Mouse (Mus musculus) lung, adult 18-20 months (tissue): ENCODE measurements around the gene Nek3.

Source experiments
- DNase-seq, 2 experiments: peaks; one replicate each; pipeline ENCODE4 v3.0.0; 2022; ENCODE audit warnings: mixed read lengths in 2 of 2

The Nek3 gene

DNA sequence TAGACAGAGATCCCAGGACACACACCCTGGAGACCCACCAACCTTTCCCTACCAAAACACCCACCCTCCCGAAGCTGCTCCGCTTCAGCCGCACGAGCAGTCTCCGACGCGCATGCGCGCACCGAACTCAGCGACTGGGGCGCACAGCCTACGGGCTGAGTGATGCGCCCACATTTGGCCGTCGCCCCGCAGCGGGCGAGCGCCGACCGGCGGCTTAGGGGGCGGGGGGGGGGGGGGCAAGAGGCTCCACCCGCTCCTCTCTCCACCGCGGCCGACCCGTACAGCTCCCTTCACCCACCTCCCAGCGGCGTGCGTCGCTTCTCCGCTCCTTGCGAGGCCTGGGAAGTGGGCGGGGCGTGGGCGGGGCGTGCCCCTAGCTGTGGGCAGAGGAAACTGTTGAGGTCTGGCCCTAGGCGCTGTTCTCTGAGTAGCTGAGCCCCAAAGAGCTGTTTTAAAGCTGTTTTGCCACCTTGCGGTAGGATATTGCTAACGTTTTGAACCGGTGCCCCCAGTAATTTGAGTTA lies at the start of gene Nek3:
TSS of gene Nek3 (minus strand) at position 356 of the 524 bp plus-strand sequence.
- DNase-seq: peak; percentile 83 to 86

DNA sequence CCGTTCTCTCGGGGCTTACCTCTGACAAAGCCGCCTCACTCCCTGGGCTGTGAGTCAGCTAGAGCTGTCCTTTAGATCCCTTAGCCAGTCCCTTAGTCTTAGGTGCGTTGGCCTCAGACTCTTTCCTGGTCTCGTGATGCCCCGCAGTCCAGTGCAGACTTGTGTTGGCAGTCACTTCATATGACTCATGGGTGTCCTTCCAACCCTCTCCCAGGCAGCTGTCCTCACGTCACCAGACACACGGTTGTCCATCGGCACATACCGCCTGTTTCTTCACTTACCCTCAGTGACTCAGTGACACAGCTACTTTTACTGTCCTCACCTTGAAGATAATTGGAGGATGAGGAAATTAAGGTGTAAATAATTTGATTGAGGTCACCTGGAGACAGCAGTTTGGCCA lies 48.6 kb upstream of the Nek3 start:
- no peak for DNase-seq

GRCm38 (mm10) chr8:22209012-22209411 lies 42.8 kb upstream of the Nek3 start:
- peak; percentile 42 to 65 for DNase-seq

DNA sequence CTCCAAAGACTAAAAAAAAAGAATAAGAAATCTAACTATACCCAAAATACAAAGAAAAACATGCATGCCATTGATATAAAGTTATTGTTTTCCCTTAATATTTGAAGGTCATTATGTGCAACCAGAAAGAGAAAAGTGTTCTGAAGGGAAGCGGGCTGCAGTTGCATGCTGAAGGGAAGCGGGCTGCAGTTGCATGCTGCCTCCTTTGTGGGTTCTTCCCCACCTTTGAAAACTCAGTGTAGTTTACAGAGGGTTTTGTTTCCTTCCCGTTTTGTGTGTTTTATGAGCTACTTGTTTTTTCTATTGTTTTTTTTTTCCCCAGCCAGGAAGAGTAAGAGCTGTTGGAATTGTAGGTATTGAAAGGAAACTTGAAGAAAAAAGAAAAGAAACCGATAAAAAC lies 41.3 kb upstream of the Nek3 start:
- DNase-seq: no peak

DNA sequence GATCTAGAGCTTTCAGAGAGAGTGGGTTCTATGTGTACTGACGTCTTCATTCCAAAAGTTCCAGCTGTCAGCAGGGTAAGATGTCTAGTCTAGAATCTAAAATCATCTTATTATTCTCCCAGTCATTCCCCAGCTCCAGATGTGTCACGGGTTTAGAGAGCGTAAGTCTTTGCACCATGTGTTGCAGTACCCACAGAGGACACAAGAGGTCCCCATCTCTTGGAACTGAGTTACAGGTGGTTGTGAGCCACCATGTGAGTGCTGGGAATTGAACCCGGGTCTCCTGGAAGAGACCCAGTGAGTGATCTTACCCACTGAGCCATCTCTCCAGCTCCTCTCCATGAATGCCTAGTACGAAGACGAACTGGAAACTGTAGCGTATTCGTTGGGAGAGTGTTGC lies 33.2 kb upstream of the Nek3 start:
- no peak for DNase-seq

DNA sequence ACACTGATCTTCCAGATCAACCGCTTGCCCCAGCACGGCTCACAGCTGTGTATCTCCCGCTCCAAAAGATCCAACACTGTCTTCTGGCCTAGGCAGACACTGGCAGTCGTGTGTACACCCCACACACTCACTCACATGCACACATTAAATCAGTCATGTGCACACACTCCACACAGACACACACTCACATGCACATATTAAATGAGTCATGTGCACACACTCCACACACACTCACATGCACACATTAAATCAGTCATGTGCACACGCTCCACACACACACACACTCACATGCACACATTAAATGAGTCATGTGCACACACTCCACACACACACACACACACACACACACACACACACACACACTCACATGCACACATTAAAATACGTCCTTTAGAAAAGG lies 31.7 kb upstream of the Nek3 start:
- DNase-seq: no peak

- DNase-seq: peak in 1 of 2 experiments; percentile 59
These were observed 27.3 kb upstream of the Nek3 start for GRCm38 (mm10) chr8:22193432-22194010.

- peak; percentile 85 for DNase-seq
These were observed 26.6 kb upstream of the Nek3 start, which contains the start of gene Vps36 for GRCm38 (mm10) chr8:22192660-22193431. Gene Vps36, plus strand, starts transcription at chr8:22192809.

- peak; percentile 86 to 91 for DNase-seq
These were observed 19.5 kb upstream of the Nek3 start, which contains the start of gene Ckap2 for GRCm38 (mm10) chr8:22185431-22186397. Gene Ckap2, minus strand, starts transcription at chr8:22185819.

GRCm38 (mm10) chr8:22184884-22185283 lies 18.6 kb upstream of the Nek3 start:
- DNase-seq: no peak

GRCm38 (mm10) chr8:22175966-22176365 lies 9.7 kb upstream of the Nek3 start:
- DNase-seq: no peak

- no peak for DNase-seq
These were observed 2.9 kb upstream of the Nek3 start for GRCm38 (mm10) chr8:22169167-22169566.

DNA sequence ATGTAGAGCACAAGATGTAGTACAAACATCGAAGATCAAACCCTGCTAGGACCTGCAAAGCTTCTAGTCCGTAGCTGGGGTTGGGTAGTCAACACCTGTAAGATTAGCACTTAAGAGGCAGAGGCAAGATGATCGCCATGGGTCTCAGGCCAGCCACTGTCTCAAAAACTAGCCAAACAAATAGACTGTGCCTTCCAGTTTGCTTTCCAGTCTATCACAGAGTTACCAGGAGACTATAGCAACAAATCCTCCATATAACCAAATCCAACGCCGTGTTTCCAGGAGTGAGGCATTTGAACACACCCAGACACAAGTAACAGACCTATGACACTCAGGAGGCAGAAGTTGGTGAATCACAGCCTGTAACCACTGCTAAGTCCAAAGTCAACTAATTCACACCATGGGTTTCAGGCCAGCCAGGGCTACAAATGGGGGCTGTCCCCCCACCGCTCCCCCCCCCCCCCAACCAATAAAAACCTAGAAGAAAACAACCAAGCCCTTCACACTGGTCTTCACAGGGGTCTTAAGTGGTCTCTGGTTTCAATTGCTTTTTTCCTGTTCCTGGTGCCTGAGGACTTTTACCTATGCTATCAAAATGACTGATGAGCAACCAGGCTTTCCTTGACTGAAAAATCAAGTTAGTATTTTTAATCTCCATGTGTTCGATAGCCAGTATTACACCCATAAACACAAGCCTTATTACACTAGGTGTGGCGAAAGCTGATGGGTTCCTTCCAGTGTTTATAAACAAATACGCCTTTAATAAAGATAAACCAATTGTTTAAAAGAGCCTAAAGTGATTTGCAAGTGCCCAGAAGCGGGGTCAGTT lies 770 bp downstream of the Nek3 start:
- DNase-seq: no peak

DNA sequence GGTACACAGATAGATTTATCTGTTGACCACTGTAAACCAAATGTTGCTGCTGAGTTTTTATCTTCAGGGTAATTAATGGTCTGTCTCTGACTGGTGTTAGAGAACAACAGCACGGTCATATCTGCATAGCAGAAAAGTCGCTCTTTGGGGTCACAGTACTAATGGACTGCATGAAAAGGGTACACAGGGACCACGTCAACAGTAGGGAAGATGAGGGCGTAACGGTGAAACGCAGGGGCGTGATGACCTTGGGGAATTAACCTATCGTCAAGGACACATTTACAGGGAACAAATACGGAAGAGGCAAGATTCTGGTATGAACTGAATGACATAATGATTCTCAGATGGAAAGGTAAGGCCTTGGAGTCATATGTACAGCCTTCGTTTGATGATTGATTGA lies 1.8 kb downstream of the Nek3 start:
- DNase-seq: no peak

- DNase-seq: no peak
These were observed 4.0 kb downstream of the Nek3 start for GRCm38 (mm10) chr8:22162206-22162605.

- DNase-seq: no peak
These were observed 15.9 kb downstream of the Nek3 start for GRCm38 (mm10) chr8:22150345-22150663.

DNA sequence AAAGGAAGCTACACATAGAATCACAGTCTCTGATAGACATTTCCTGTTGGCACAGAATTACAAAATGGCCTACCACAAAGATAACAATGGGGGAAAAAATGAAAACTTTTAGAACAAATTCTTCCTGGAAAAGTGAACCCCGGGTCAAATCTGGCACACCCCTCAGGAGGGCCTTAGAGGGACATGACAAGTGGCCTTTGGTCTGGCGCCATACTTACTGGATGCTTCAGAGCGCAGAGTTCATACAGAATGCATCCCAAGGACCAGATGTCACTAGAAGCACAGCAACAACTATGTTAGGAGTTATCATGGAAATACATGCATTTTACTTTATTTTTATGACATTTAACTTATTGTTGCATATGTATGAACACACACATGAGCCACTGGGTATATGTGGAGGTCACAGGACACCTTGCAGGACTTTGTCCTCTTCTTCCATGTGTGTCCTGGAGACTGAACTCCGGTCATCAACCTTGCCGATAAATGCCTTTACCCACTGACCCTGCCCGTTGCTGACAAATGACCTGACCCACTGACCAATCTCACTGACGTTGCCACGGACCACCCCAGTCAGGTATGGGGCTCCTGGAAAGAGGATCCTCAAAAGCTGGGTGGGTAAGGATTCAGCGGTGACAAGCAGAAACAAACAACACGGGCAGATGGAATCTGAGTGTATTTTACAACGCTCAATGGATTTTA lies 16.4 kb downstream of the Nek3 start:
- no peak for DNase-seq

- DNase-seq: no peak
These were observed 17.9 kb downstream of the Nek3 start for GRCm38 (mm10) chr8:22148367-22148740.

DNA sequence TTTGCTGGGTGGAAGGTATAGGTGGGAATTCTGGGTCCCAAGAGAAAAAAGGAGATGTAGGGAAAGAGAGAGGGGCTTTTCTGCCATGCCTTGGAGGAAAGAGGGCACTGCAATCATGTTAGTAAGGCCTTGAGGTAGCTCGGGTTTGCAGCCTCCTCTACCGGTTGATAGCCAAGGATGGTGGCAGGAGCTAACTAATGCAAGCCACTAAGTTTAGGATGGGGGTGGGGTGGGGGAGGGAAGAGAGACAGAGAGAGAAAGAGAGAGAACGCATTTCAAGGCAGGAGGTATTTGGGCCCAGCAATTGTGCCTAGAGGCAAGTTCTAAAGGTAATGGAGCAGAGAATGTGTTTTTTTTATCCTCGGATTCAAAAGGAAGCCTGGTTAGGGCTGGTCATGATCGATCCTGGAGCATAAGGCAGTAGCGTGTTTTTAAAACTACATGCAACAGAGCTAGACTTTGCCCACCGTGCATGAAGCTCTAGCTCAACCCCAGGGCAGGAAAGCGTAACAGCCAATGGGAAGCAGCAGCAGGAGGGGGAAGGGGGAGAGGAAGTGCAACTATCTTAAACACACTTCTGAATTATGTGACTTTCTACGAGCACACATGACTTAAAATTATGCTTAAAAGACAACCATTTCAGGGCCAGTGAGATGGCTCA lies 18.4 kb downstream of the Nek3 start:
- no peak for DNase-seq

GRCm38 (mm10) chr8:22145831-22146230 lies 20.4 kb downstream of the Nek3 start:
- no peak for DNase-seq
